34 mouse cellular contexts compared by ENCODE assay signal in the genomic region with DNA sequence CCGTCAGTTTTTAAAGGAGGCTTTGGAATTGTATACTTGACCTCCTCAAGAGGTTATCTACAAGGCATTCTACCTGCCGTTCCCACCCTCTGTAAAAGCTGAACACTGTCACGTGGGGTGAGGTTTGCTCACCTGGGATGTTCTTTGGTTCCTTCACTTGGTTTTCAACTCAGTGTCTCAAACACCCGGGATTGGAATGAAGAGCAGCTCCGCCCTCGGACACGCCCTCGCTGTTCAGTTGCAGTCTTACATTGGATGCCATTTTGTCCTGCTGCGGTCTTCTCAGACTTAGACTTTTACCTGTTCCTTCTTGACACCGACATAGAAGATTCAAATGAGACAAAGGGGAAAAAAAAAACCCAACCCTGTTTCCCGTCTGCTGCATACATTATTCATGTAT. TPM values are rescaled to one million over a fixed set of nuclear protein-coding genes. Genes with fewer than 3 reads are reported as not detected.
DNase-seq lines count a peak whose midpoint lies in the region; ATAC-seq and TF ChIP-seq lines count a peak whose summit lies in the region.
"Had no signal": no experiment of that assay in that cellular context is flagged by ENCODE, and none has a peak within 500 bp of the region (broad histone marks: within the 10 kb centered on the region; RNA-seq: fewer than 3 reads in every experiment).

No protein-coding gene starts in this region.

- no peak overlapping the region for H3K27ac ChIP-seq in lung, embryonic 15.5 days
- H3K27ac ChIP-seq in ES-Bruce4 (ENCODE audit: insufficient read depth, low read length), result peak overlapping the region; percentile 91
- H3K27ac ChIP-seq: forebrain, embryonic 13.5 days; gastrocnemius, adult 2 months; hindbrain, embryonic 13.5 days; left cerebral cortex, adult 2 months; limb, embryonic 13.5 days; midbrain, embryonic 12.5 days; neural tube, embryonic 13.5 days had no signal

- H3K36me3 ChIP-seq in lung, embryonic 15.5 days, result no peaks in the 10 kb centered on the region
- H3K36me3 ChIP-seq in ES-Bruce4 (ENCODE audit: control insufficient read depth, insufficient read depth, low read length, poor library complexity, severe bottlenecking), result peaks cover 16% of the 10 kb centered on the region
- H3K36me3 ChIP-seq: hindbrain, embryonic 13.5 days; limb, embryonic 13.5 days; midbrain, embryonic 12.5 days; neural tube, embryonic 13.5 days had no signal

- no peak for DNase-seq in lung, adult 2 months
- peak; percentile 84 for DNase-seq in WW6 (ENCODE audit: low read depth, low spot score)
- DNase-seq in yolk sac, embryonic 10.5 days (ENCODE audit: low spot score), result peak; percentile 6
- no peak for DNase-seq in kidney, postnatal 14 days
- no peak for DNase-seq in urinary bladder, postnatal 10 days (ENCODE audit: low spot score)
- DNase-seq: adrenal gland, postnatal 10 days; cerebellum, adult 11 months; cerebellum, adult 9-10 months; cerebellum, postnatal 36 days; gastrocnemius, adult 2 months; gastrocnemius, postnatal 36 days; heart, adult 18-20 months; heart, postnatal 4 days; kidney, adult 11 months; kidney, postnatal 25 days; lung, postnatal 36 days; right cerebral cortex, postnatal 4 days; thymus, adult 2 months; thymus, postnatal 4 days had no signal

- H3K27me3 ChIP-seq in lung, embryonic 15.5 days, result no peaks in the 10 kb centered on the region
- no peaks in the 10 kb centered on the region for H3K27me3 ChIP-seq in ES-Bruce4 (ENCODE audit: control insufficient read depth, insufficient read depth, low read length, poor library complexity, severe bottlenecking)
- H3K27me3 ChIP-seq: forebrain, embryonic 13.5 days; hindbrain, embryonic 13.5 days; limb, embryonic 13.5 days; midbrain, embryonic 12.5 days; neural tube, embryonic 13.5 days had no signal

- no peaks in the 10 kb centered on the region for H3K9me3 ChIP-seq in lung, embryonic 15.5 days
- H3K9me3 ChIP-seq in ES-Bruce4 (replicated peaks; ENCODE audit: control insufficient read depth, insufficient read depth, low read length, poor library complexity, severe bottlenecking), result no peaks in the 10 kb centered on the region
- H3K9me3 ChIP-seq: forebrain, embryonic 13.5 days; hindbrain, embryonic 13.5 days; limb, embryonic 13.5 days; midbrain, embryonic 12.5 days; neural tube, embryonic 13.5 days had no signal

- H3K9ac ChIP-seq in lung, embryonic 15.5 days, result no peak overlapping the region
- peak overlapping the region; percentile 64 for H3K9ac ChIP-seq in ES-Bruce4 (ENCODE audit: low read depth, poor library complexity, severe bottlenecking)
- H3K9ac ChIP-seq: forebrain, embryonic 13.5 days; hindbrain, embryonic 13.5 days; limb, embryonic 13.5 days; midbrain, embryonic 12.5 days; neural tube, embryonic 13.5 days had no signal

- no peak for TF ChIP-seq POLR2A in lung, adult 2 months (IDR thresholded peaks at IDR 0.05; ENCODE audit: borderline replicate concordance, extremely low read depth, low read depth, low read length)
- TF ChIP-seq POLR2A in ES-Bruce4 (IDR thresholded peaks at IDR 0.05; ENCODE audit: insufficient read depth, low read length), result no peak

- no peak for ATAC-seq in lung, embryonic 15.5 days (ENCODE audit: borderline replicate concordance, extremely low read depth, low FRiP score, low TSS enrichment)
- ATAC-seq: CD4-positive, CD25-positive, alpha-beta regulatory T cell, adult 4 months; forebrain, embryonic 13.5 days had no signal

- WGBS in lung, embryonic 15.5 days, result 38% methylated on average over 11 of the region's 11 CpGs
- 40% methylated on average over 11 of the region's 11 CpGs for WGBS in lung, adult 2 months

- no peaks in the 10 kb centered on the region for H3K4me1 ChIP-seq in lung, embryonic 15.5 days
- no peaks in the 10 kb centered on the region for H3K4me1 ChIP-seq in lung, adult 2 months (ENCODE audit: control insufficient read depth, insufficient read depth, low read length)
- peaks cover 5% of the 10 kb centered on the region for H3K4me1 ChIP-seq in ES-Bruce4 (ENCODE audit: control insufficient read depth, insufficient read depth, low read length)
- H3K4me1 ChIP-seq: forebrain, embryonic 13.5 days; hindbrain, embryonic 13.5 days; limb, embryonic 13.5 days; midbrain, embryonic 12.5 days; neural tube, embryonic 13.5 days had no signal

- 0 out of 2 replicates have a peak, but pooled peaks have one; percentile 62 for TF ChIP-seq EP300 in ES-Bruce4 (IDR thresholded peaks at IDR 0.05; ENCODE audit: insufficient read depth, low read depth, low read length)

- no peak overlapping the region for H3K4me3 ChIP-seq in lung, embryonic 15.5 days
- no peak overlapping the region for H3K4me3 ChIP-seq in lung, adult 2 months (replicated peaks; ENCODE audit: extremely low read depth, low read depth, low read length)
- H3K4me3 ChIP-seq in ES-Bruce4 (ENCODE audit: low read depth, low read length), result no peak overlapping the region; the same call in 1 of the 2 replicates
- H3K4me3 ChIP-seq: forebrain, embryonic 13.5 days; gastrocnemius, adult 2 months; hindbrain, embryonic 13.5 days; left cerebral cortex, adult 2 months; limb, embryonic 13.5 days; midbrain, embryonic 12.5 days; neural tube, embryonic 13.5 days had no signal

- peak overlapping the region; percentile 14; the same call in 1 of the 2 replicates for H3K4me2 ChIP-seq in lung, embryonic 15.5 days
- H3K4me2 ChIP-seq: forebrain, embryonic 13.5 days; heart, embryonic 11.5 days; hindbrain, embryonic 13.5 days; limb, embryonic 13.5 days; liver, embryonic 11.5 days; midbrain, embryonic 12.5 days; neural tube, embryonic 13.5 days had no signal

- no peak for TF ChIP-seq CTCF in lung, adult 2 months (IDR thresholded peaks at IDR 0.05; ENCODE audit: insufficient read depth, low read length)
- no peak for TF ChIP-seq CTCF in ES-Bruce4 (IDR thresholded peaks at IDR 0.05; ENCODE audit: low read depth, low read length)

RNA-seq across cellular contexts. Expression of gene Ranbp17, which starts 30.6 kb away (rescaled TPM):
- polyA plus RNA-seq in lung, embryonic 15.5 days (2015; fragmentation: Nextera tagmentation; extraction: Ambion mirVana), result 4.2 and 5.1 TPM in 2 replicates
- polyA plus RNA-seq in lung, adult 2 months (2012; rRNA removed), result 0.33 and 0.70 TPM in 2 replicates
- 51.3 and 54.8 TPM in 2 replicates for polyA plus RNA-seq in ES-Bruce4 (2011; ENCODE audit: insufficient read depth, insufficient read length, low read depth, missing spikeins)
- polyA plus RNA-seq: CD4-positive, CD25-positive, alpha-beta regulatory T cell, adult 4 months had no signal

RNA-seq across cellular contexts. Expression of gene Gabrp, which starts 34.6 kb away (rescaled TPM):
- polyA plus RNA-seq in lung, embryonic 15.5 days (2015; fragmentation: Nextera tagmentation; extraction: Ambion mirVana), result 0.25 and 0.34 TPM in 2 replicates
- 28.2 and 43.7 TPM in 2 replicates for polyA plus RNA-seq in lung, adult 2 months (2012; rRNA removed)
- polyA plus RNA-seq in ES-Bruce4 (2011; ENCODE audit: insufficient read depth, insufficient read length, low read depth, missing spikeins), result 0.18 and 0.59 TPM in 2 replicates
- polyA plus RNA-seq: CD4-positive, CD25-positive, alpha-beta regulatory T cell, adult 4 months; forebrain, embryonic 13.5 days; frontal cortex, adult 2 months; hindbrain, embryonic 13.5 days had no signal

RNA-seq across cellular contexts. Expression of gene D130052B06Rik, which starts 55.0 kb away (rescaled TPM):
- not detected in 2 replicates for polyA plus RNA-seq in lung, embryonic 15.5 days (2015; fragmentation: Nextera tagmentation; extraction: Ambion mirVana)
- polyA plus RNA-seq in lung, adult 2 months (2012; rRNA removed), result not detected in 2 replicates
- polyA plus RNA-seq in ES-Bruce4 (2011; ENCODE audit: insufficient read depth, insufficient read length, low read depth, missing spikeins), result not detected in 2 replicates
- polyA plus RNA-seq: CD4-positive, CD25-positive, alpha-beta regulatory T cell, adult 4 months; forebrain, embryonic 13.5 days; frontal cortex, adult 2 months; heart, embryonic 11.5 days; heart, embryonic 16.5 days; kidney, embryonic 14.5 days; liver, embryonic 11.5 days; liver, embryonic 16.5 days had no signal

Comparison
In these comparisons a context has a peak if more than half of its experiments do, and no peak if none do; other contexts are left out.
1. RNA of gene Gabrp, which starts 34.6 kb away (polyA plus RNA-seq): 28.2 to 43.7 TPM in lung, adult 2 months; 0.25 to 0.34 TPM in lung, embryonic 15.5 days and 0.18 to 0.59 TPM in ES-Bruce4; every median in the first group is over 10 times any median in the second.
2. DNase-seq: peak in WW6 (single experiment) and yolk sac, embryonic 10.5 days (single experiment); none in lung, adult 2 months (single experiment), kidney, postnatal 14 days (single experiment) and urinary bladder, postnatal 10 days (single experiment).